Mouse (Mus musculus) skeletal muscle tissue, postnatal 0 days (tissue): ENCODE measurements around the gene Mucl2. TPM values are rescaled to one million over a fixed set of nuclear protein-coding genes. Genes with fewer than 3 reads are reported as not detected.

Experiments
- microRNA-seq, 2 experiments: library from miRNA; unstranded; fragments of <30 nt; microRNA quantifications; one replicate each; pipeline ENCODE4; 2016
- polyA plus RNA-seq: library from polyadenylated mRNA; unstranded; fragments of >200 nt; fragmentation: Nextera tagmentation; extraction: Ambion mirVana; gene quantifications from 2 replicates; pipeline ENCODE4 v1.2.1, GENCODE M21; 2015

Mucl2 gene
- not detected in 2 replicates for polyA plus RNA-seq

GRCm38 (mm10) chr15:103899212-103899611 lies at the start of gene Mucl2:
Gene Mucl2, minus strand, starts transcription at chr15:103899312.

Small RNA genes within 50 kb of the gene (microRNA-seq; reads per million reads assigned to microRNA genes)
- 0 reads per million in 2 experiments for gene Gm22852

Other genes starting within 250 kb of the Mucl2 start
- not detected in 2 replicates for gene Mucl1, start 143.8 kb downstream of the Mucl2 start, polyA plus RNA-seq